Mouse (Mus musculus) neural tube, embryonic 11.5 days (tissue): ENCODE measurements around the gene Hs1bp3. TPM values are rescaled to one million over a fixed set of nuclear protein-coding genes. Genes with fewer than 3 reads are reported as not detected.

Experiments
- ATAC-seq: fragments of 200-750 bp; cut with Nextera tagmentation; 2 replicates; pipeline ENCODE4 v1.8.0; 2017; ENCODE audit warnings: moderate number of reproducible peaks, mild to moderate bottlenecking, moderate TSS enrichment, moderate library complexity; ENCODE audit not compliant: insufficient read depth, low FRiP score, low TSS enrichment
- DNase-seq: peaks from one replicate; pipeline ENCODE4 v3.0.0-alpha.2; 2015; ENCODE audit warnings: low spot score
- H3K27ac ChIP-seq: fragments of 300-500 bp; sonication (generic); 2 replicates; pipeline ENCODE4 v1.5.1; 2014; ENCODE audit warnings: low read depth, mild to moderate bottlenecking, low read length
- H3K27me3 ChIP-seq: fragments of 300-500 bp; sonication (generic); 2 replicates; pipeline ENCODE4 v1.6.1; 2014; ENCODE audit warnings: mild to moderate bottlenecking, low read length, mixed read lengths; ENCODE audit not compliant: control insufficient read depth, insufficient read depth
- H3K36me3 ChIP-seq: fragments of 300-500 bp; sonication (generic); 2 replicates; pipeline ENCODE4 v1.6.1; 2014; ENCODE audit warnings: mild to moderate bottlenecking, low read length, moderate library complexity, mixed read lengths; ENCODE audit not compliant: control insufficient read depth, insufficient read depth
- H3K4me1 ChIP-seq: fragments of 300-500 bp; sonication (generic); 2 replicates; pipeline ENCODE4 v1.6.1; 2014; ENCODE audit warnings: low read length, mixed read lengths; ENCODE audit not compliant: control insufficient read depth, insufficient read depth
- H3K4me2 ChIP-seq: fragments of 300-500 bp; sonication (generic); 2 replicates; pipeline ENCODE4 v1.6.1; 2014; ENCODE audit warnings: low read depth, mild to moderate bottlenecking, moderate library complexity
- H3K4me3 ChIP-seq: fragments of 300-500 bp; sonication (generic); 2 replicates; pipeline ENCODE4 v1.5.1; 2014; ENCODE audit warnings: low read depth, low read length
- H3K9ac ChIP-seq: fragments of 300-500 bp; sonication (generic); 2 replicates; pipeline ENCODE4 v1.6.1; 2014; ENCODE audit warnings: mild to moderate bottlenecking, low read length
- H3K9me3 ChIP-seq: fragments of 300-500 bp; sonication (generic); 2 replicates; pipeline ENCODE4 v1.6.1; 2016; ENCODE audit warnings: low read length; ENCODE audit not compliant: control insufficient read depth
- WGBS: fragments of 180-500 bp; shearing (Covaris S2); extraction: QIAGEN DNeasy Blood & Tissue Kit; methylation state at CpG from one replicate; pipeline ENCODE4 v1.1.7; 2014; 5-methylcytosine and 5-hydroxymethylcytosine counted together
- polyA plus RNA-seq: library from polyadenylated mRNA; unstranded; fragments of >200 nt; fragmentation: Nextera tagmentation; extraction: Ambion mirVana; gene quantifications from 2 replicates; pipeline ENCODE4 v1.2.1, GENCODE M21; 2014

The Hs1bp3 gene
- polyA plus RNA-seq, 1 experiment from 2014 or later = 8.6 TPM

DNA sequence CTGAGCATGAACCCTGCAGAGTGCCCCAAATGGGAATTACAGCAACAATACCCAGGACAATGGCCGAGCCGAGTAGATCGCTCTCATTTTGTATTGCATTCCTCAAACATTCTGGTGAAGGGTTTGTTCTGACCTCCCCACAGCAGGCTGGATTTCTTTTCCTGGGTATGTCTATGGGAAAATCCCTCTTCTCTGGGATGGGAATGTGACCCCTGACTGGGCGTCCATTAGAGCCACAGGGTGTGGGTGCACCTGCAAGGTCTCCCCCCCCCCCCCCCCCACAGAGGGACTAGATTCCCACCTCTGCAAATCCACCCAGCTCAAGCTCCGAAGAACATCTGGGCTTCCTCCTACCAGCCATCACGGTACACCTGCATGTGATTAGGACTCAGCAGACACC is 24.1 kb upstream of the Hs1bp3 start:
- DNase-seq = no peak
- no peak overlapping the region for H3K4me3 ChIP-seq
- H3K9ac ChIP-seq = no peak overlapping the region
- WGBS = 89% methylated on average over 6 of the region's 6 CpGs
- no peaks in the 10 kb centered on the region for H3K4me1 ChIP-seq
- H3K27ac ChIP-seq = no peak overlapping the region
- no peak for ATAC-seq
- H3K27me3 ChIP-seq = no peaks in the 10 kb centered on the region
- no peak overlapping the region for H3K4me2 ChIP-seq
- H3K9me3 ChIP-seq = no peaks in the 10 kb centered on the region
- no peaks in the 10 kb centered on the region for H3K36me3 ChIP-seq

GRCm38 (mm10) chr12:8289499-8289898 is 23.7 kb upstream of the Hs1bp3 start:
- no peak for DNase-seq
- WGBS = 88% methylated on average over 8 of the region's 8 CpGs
- H3K9me3 ChIP-seq = no peaks in the 10 kb centered on the region
- H3K4me3 ChIP-seq = no peak overlapping the region
- no peak overlapping the region for H3K4me2 ChIP-seq
- no peak for ATAC-seq
- H3K36me3 ChIP-seq = no peaks in the 10 kb centered on the region
- no peaks in the 10 kb centered on the region for H3K4me1 ChIP-seq
- no peaks in the 10 kb centered on the region for H3K27me3 ChIP-seq
- H3K27ac ChIP-seq = no peak overlapping the region
- H3K9ac ChIP-seq = no peak overlapping the region

- DNase-seq = no peak
Measured at GRCm38 (mm10) chr12:8291157-8291853, 21.9 kb upstream of the Hs1bp3 start.

GRCm38 (mm10) chr12:8295307-8295913 is 17.8 kb upstream of the Hs1bp3 start:
- Histone ChIP-seq H3K27ac (no peak overlapping the region), H3K4me1 (peaks cover 3% of the 10 kb centered on the region; the same call in 1 of the 2 replicates), H3K36me3 (no peaks in the 10 kb centered on the region), H3K9ac (no peak overlapping the region), H3K4me2 (no peak overlapping the region), H3K4me3 (no peak overlapping the region), H3K9me3 (no peaks in the 10 kb centered on the region), H3K27me3 (peaks cover 39% of the 10 kb centered on the region)
- no peak for DNase-seq
- ATAC-seq = no peak
- WGBS = 52% methylated on average over 6 of the region's 6 CpGs

More at GRCm38 (mm10) chr12:8291157-8291853, 21.9 kb upstream of the Hs1bp3 start:
- H3K9me3 ChIP-seq = no peaks in the 10 kb centered on the region
- 71% methylated on average over 15 of the region's 15 CpGs for WGBS
- H3K27me3 ChIP-seq = no peaks in the 10 kb centered on the region
- no peaks in the 10 kb centered on the region for H3K36me3 ChIP-seq
- H3K4me1 ChIP-seq = no peaks in the 10 kb centered on the region
- H3K9ac ChIP-seq = no peak overlapping the region
- H3K4me2 ChIP-seq = no peak overlapping the region
- H3K27ac ChIP-seq = no peak overlapping the region
- ATAC-seq = no peak
- no peak overlapping the region for H3K4me3 ChIP-seq

GRCm38 (mm10) chr12:8296154-8296553 is 17.1 kb upstream of the Hs1bp3 start:
- Histone ChIP-seq H3K36me3 (no peaks in the 10 kb centered on the region), H3K9me3 (no peaks in the 10 kb centered on the region), H3K27ac (no peak overlapping the region), H3K4me3 (no peak overlapping the region), H3K9ac (no peak overlapping the region), H3K4me2 (no peak overlapping the region), H3K27me3 (peaks cover 47% of the 10 kb centered on the region), H3K4me1 (peaks cover 3% of the 10 kb centered on the region; the same call in 1 of the 2 replicates)
- DNase-seq (no peak), ATAC-seq (no peak)
- WGBS = 86% methylated on average over 2 of the region's 2 CpGs

DNA sequence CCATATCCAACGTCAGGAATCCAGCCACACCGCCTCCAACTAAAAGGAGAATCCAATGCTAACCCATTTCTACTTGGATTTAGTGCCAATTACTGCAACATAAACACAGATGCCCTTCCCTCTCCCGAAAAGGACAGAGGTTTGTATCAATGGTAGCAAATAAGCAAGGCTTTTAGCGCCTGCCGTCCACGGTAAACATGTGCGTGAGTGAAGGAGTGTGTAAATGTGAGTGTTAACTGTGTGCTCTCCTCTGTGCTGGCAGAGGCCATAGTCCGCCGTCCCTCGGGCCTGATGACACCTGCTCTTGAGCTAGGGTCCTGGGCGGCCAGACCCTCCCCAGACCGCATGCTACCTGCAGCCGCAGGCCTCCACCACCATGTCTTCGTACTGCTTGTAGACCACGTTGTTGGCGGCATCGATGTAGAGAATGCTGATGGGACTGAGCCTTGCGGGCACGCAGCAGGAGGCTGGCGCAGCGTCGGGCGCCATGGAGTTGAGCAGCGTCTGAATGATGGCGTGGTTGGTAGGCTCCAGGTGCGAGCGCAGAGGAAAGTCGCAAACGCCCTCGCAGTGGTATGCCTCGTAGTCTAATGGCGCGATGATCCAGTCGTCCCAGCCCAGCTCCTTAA is 15.5 kb upstream of the Hs1bp3 start:
- no peaks in the 10 kb centered on the region for H3K36me3 ChIP-seq
- 6% methylated on average over 34 of the region's 34 CpGs for WGBS
- peak overlapping the region; percentile 47 for H3K4me2 ChIP-seq
- peaks cover 3% of the 10 kb centered on the region; the same call in 1 of the 2 replicates for H3K4me1 ChIP-seq
- no peak overlapping the region for H3K27ac ChIP-seq
- peak overlapping the region; percentile 32 for H3K4me3 ChIP-seq
- DNase-seq = peak; percentile 48
- peaks cover 62% of the 10 kb centered on the region for H3K27me3 ChIP-seq
- ATAC-seq = no peak
- no peak overlapping the region; the same call in 1 of the 2 replicates for H3K9ac ChIP-seq
- H3K9me3 ChIP-seq = no peaks in the 10 kb centered on the region

GRCm38 (mm10) chr12:8298361-8299142 is 14.7 kb upstream of the Hs1bp3 start:
- 2% methylated on average over 72 of the region's 85 CpGs for WGBS
- no peak overlapping the region for H3K27ac ChIP-seq
- H3K27me3 ChIP-seq = peaks cover 71% of the 10 kb centered on the region
- H3K9ac ChIP-seq = no peak overlapping the region
- peak overlapping the region; percentile 32 for H3K4me3 ChIP-seq
- DNase-seq = peak; percentile 33
- no peak for ATAC-seq
- H3K36me3 ChIP-seq = no peaks in the 10 kb centered on the region
- peaks cover 3% of the 10 kb centered on the region; the same call in 1 of the 2 replicates for H3K4me1 ChIP-seq
- peak overlapping the region; percentile 47 for H3K4me2 ChIP-seq
- H3K9me3 ChIP-seq = no peaks in the 10 kb centered on the region
